Mouse (Mus musculus) thymus, postnatal 14 days (tissue): ENCODE data around the gene Foxn2.
A peak's percentile ranks its signal among the peaks of the same experiment; 100 is the strongest.
"Not testable (repeated sequence)": the region's sequence is repeated elsewhere in the genome, so short reads cannot be mapped to it uniquely, and the experiment has no call there.

Experiments
- DNase-seq: peaks from one replicate; pipeline ENCODE4 v3.0.0; 2021

Gene Foxn2

DNA sequence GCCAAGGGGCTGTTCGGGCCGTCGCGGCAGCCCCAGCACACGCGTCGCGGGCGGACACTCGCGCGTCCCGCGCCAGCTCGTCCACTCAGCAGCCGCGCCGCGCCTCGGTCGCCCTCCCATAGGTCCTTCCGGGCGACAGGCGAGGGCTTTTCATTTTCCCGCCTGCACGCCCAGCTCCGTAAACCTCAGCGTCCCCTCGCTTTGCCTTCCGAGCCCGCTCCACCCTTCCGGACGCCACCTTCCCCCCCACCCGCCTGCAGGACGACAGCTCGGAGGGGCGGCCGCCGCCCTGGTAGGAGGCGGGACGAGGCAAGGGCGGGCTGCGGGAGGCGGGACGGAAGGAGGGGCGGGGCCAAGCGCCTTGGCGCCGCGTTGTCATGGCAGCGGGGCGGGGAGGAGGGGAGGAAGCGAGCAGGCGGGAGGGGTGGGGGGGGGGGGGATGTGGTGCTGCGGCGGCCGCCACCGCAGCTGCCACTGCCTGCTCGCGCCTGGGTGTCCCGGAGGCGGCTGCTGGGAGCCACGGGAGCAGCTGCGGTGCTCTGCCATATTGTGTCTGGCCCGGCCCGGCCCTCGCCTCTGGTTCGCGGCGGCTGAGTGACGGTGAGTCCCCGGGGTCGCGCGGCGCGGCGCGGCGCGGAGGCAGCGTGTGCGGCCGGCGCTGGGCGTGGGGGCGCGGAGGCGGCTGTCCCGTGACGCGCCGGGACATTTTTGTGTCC is at the start of gene Foxn2:
Foxn2 (plus strand) TSS at position 427 of the 716 bp plus-strand sequence.
- DNase-seq: peak; percentile 99

DNA sequence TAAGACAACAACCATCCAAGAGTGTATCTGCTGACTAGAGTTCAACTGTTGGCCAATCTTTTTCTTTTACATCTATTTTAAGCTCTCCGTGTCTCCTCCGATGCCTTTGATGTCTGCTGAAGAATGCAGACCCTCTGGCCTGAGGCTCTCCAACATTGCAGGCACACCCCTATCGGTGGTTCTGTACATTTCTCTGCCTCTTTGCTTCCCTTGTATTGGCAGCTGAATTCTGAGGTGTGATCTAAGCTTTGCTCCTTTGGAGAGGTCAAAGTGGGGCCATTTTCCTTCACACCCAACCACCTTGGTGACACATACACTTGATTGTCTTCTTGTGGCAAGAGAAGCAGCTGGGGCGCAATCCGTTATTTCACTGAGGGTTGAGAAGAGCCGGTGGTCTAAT is 43.0 kb upstream of the Foxn2 start:
- DNase-seq: no peak

DNA sequence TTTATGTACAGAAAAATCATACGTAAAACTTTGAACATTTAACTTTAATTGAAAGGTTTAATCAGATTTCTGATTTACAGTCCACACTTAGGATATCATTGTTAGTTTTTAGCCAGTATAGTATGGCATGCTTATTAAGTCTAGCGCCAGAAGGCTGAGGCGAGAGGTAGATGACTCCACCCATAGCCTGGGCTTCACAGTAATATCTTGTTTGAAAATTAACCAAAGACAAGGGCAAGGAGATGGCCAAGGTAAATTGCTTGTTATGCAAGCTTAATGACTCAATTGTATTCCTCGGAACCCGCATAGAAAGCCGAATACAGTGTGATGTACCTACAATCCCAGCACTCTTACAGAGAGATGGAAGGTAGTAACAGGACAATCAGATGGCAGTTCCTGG is 42.4 kb upstream of the Foxn2 start:
- no peak for DNase-seq

DNA sequence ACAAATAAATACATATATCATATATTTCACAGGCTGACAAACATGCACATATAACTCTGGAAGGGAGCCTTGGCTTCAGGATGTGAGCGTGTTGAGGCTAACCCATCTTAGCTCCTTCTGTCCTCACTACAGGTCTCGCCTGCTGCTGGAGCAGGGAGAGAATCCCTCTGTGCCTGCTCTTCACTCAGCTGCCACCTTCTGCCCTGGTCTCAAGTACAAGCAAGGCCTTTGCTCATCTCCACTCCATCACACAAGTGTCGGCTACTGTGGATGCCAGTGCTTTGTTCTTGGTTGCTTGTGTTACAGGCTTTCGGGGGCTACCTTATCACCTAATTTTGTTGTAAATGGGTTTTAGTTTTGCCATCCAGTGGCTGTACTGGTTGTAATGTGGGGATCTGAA is 41.7 kb upstream of the Foxn2 start:
- no peak for DNase-seq

DNA sequence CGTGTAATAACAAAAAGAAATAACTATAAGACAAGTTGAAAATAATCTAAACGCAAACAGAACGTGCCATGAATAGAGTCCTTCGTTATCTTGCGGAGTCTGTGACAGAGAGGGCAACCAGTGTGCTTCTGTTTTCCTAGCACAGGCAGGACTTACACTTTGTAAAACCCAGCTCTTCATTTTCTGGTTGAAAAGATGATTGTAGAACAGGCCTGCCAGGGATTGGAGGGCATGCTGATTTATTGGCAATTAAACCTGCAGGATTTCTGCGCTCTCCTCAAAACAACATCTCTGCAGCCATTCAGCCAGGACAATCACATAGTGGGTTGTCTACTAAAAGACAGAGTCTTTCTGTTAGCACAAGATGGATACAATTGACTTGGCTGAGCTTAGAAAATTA is 40.4 kb upstream of the Foxn2 start:
- no peak for DNase-seq

DNA sequence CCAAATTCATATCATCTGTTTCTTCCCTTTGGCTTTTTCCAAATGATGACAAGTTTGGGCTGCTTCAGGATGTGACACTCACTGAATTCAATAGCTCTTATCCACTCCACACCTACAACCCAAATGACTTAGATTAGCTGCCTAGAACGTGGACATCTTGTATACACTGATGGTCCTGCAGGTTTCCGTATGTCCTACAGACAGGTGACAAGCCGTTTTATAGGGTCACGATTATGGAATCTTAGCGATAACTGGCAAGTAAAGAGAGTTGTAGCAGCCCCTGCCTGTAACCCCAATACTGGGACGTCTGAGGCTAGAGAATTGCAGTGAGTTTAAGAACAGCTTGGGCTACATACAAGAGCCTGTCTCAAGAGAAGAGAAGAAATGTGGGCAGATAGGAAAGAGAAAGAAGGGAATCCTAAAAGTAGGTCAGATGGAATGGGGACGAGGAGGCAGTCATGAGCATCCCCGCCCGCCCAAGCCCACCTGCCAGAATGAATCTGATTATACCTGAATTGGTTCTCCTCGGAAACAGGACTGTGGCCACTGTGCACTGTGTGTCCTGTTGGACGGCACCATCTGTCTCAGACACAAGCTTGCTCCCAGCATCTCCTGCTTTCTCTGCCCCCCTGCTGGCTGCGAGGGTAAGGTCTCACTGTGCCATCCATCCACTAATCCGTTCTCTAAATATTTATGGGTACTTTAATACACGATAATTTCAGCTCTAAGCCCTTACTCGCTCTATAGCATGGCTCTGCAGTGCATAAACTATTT is 39.6 kb upstream of the Foxn2 start:
- no peak for DNase-seq

DNA sequence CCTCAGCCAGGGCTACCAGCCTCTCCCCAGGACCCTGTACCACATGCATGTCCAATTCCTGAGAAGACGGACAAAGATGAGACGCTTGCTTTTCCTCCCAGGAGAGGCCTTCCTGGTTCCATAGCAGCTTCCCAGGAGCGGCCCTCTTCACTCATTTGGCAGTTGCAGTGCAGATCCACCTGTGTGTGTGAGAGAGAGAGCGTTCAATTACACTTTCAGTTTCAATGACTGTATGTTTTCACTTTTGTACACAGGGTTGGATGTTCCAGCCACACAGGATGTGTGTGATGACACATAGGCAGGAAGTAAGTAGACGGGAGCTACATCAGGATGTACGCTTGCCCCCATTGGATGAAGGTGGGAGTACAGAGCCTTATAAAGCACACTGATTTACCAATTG is 37.2 kb upstream of the Foxn2 start:
- peak; percentile 42 for DNase-seq

DNA sequence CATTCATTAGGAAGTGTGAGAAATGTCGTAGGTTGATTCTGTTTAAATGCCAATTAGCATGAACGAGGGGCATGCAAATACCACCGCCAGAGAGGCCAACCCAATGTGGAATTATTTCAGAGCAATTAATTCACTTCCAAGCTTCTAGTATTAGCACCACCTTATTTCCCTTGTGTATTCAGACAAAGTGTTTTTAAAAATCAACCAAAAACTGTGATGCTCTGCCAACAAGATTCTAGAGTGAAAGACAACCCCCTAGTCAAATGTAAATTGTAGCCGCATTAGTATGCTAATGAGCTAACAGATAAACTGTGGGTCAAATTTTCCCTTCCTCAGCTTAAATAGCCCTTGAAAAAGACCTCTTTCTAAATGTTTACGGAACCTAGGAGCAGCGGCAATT is 36.0 kb upstream of the Foxn2 start:
- no peak for DNase-seq

DNA sequence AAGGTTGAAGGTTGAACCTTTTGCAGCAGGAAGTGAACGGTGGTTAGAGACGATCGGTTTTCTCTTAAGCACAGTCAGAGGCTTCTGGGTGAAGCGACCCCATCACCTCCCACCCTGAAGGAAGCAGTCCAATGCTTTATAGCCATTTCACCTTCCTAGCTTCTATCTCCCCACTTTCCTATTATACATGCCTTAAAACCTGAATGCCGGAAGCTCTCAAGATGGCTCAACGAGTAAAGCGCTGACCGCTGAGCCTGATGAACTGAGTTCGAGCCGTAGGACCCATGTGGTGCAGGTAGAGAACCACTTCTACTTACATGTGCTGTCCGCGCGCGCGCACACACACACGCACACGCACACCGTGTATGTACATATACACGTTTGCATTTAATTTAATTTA is 35.4 kb upstream of the Foxn2 start:
- DNase-seq: peak; percentile 15

DNA sequence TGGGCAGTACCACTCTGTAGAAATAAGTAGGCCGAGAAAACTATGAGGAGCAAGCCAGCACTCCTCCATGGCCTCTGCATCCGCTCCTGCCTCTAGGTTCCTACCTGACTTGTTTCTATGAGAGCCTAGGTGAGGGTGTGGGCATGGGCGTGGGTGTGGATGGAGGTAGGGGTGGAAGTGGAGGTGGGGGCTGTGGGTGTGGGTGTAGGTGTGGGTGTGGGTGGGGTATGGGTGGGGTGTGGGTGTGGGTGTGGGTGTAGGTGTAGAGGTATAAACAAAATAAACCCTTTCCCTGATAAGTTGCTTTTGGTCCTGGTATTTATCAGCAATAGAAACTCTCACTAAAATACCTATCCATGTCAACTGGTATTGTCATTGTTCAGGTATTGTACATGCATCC is 30.8 kb upstream of the Foxn2 start:
- no peak for DNase-seq

DNA sequence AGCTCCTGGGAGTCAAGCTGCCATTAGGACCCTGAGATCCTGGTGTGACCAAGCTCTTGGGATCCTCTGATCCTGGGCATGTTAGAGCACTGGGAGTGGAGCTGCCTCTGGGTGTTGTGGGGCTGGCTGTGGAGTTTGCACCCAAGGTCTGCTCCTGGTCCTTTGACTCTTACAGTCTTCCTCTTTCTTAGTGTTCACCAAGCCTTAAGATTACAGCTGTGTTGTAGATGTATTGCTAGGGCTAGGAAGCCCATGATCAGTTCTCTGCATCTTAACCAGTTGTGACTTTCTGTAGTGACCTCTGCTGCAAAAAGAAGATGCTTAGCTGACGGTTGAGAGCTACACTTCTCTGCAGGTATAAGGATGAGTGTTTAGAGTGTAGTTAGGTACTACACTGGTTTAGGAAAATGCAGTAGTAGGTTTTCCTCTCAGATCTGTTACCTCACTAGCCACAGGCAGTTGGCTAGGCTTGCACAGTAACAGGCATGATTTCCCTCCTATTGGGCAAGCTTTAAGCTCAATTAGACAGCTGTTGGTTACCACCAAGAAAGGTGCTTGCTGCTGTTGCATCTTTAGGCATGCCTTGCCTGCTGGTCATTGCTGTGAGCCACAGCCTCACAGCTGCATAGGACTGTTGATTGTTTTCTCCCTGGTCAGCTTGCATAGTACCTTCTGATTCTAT is 27.2 kb upstream of the Foxn2 start:
- DNase-seq: no peak

DNA sequence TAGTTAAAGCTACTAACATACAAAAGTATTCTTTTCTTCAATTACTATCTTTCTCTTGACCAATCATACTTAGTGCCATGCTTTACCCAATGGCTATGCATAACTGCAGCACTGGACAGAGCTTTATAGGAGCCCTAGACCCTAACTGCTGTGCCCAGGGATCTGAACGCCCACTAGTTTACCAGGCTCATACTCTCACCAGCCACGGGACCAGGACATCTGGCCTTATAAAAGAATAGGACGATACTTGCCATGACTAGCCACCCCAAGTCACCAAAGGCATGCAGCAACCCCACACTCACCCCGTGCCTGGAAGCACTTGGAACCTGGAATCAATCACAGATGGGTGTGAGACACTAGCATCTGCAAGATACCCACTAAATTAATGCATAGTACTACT is 20.1 kb upstream of the Foxn2 start:
- DNase-seq: no peak

DNA sequence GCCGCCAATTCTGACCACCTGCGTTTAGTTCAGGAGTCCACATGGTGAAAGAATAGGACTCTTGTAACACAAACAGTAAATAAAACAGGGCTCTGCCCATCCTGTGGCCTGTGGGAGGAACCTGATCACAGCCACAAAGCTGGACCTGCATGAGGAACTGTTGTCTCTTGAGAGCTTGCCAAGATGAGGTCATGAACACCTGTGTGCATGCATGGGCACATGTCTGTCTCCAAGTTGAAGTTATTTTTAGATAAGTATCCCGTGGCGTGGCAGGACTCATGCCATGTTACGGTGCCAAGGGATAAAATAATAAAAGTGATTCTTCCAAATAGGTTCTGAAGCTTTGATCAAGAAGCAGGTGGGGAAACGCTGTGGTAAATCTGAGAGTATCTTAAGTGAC is 19.3 kb upstream of the Foxn2 start:
- no peak for DNase-seq

DNA sequence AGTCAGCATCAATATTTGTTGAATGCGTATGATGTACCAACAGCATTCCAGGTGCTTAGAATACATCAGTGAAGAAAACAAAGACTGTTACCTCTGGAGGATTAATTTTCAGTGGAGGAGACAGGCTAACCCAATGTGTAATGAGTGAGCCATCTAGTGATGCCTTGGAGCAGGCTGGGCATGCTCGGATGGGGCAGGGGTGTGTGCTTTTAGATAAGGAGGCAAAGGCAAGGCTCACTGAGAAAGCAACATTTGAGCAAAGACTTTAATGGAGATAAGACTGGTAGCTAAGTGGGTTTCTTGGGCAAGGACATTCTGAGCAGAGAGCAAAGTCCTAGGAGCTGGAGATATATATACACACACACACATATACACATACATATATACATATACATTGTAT is 9.8 kb upstream of the Foxn2 start:
- DNase-seq: no peak

DNA sequence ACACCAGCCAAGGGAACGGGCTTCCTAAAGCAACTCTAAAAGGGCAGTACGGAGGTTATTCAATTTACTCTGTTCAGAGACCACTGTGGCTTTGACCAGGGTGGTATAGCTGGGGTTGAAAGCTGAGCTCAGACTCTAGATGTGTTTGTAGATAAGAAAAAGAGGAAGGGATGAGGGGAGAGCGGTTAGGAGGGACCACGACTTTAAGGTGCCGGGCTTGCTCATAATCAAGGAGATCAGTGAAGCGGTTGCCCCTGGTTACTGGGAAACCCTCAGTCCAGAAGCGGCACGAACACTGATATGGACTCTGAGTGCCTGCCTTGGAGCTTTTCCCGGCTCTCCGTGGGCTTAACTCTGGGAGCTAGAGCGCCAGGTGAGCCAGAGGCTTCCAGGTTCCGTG is 9.0 kb upstream of the Foxn2 start:
- no peak for DNase-seq

DNA sequence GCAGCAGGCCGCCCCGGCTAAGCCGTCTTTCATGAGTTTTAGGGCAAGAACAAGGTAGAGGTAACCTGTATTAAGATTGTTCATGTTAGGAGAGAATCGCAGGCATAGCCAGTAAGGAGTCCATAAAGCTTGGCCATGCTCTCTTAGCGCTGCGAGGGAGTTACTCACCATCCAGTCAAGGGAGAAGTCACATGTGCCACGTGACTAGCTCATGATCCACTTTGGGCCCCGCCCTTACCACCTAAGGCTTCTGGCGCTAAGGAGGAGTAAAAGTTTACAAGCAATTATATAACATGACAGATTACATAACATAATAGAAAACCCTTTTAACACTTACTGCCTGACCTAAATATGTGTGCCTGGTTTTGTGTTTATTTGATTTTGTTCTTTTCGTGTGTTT is 8.5 kb upstream of the Foxn2 start:
- DNase-seq: peak; percentile 8

DNA sequence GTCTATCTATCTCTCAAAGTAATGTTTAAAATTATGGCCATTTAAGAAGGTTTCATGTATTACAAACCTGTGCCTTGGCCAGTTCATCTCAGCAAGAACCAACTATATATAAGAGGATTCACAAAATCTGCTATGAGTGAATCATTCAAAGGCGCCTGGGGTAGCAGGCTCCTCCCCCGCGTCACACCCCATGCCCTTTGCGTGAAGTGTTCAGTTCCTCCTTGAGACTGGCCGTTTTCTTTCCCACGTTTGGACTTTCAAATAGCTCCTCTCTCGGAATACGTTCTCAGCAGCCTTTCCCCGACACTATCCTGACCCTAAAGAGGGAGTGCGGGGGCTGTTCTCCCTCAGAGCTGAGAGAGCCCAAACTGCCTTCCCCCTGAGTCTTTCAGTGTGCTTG is 5.2 kb upstream of the Foxn2 start:
- DNase-seq: no peak

DNA sequence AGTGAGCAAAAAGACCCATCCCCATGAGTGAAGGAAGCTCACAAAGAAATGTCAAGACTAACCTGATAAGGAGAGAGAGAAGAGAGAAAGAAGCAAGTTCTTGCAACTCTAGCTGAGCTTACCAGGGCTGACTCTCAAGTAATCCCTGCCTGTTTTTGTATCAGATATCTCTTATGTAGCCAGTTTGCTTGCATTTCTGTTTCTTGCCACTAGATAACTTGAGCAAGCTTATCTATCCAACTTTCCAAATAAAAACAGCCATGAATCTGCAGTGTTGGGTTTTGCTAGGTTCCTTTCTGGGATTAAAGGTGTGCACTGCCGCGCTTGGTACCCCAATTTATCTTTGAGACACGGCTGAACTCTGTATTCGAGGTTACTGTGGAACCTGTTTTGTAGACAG is 4.2 kb upstream of the Foxn2 start:
- DNase-seq: no peak

DNA sequence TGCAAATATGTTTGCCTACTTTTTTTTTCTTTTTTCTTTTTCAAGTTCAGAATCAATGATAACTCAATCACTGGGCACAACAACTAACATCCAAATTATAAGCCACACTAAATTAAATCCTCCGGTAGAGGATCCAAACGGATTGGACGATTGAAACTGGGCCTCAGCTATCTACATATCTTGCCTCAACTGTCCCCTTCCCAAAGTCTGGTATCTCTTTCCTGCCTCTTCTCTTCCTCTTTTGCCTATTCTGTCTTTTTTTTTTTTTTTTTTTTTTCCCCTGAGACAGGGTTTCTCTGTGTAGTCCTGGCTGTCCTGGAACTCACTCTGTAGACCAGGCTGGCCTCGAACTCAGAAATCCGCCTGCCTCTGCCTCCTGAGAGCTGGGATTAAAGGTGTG is 3.8 kb upstream of the Foxn2 start:
- not testable (repeated sequence) for DNase-seq

DNA sequence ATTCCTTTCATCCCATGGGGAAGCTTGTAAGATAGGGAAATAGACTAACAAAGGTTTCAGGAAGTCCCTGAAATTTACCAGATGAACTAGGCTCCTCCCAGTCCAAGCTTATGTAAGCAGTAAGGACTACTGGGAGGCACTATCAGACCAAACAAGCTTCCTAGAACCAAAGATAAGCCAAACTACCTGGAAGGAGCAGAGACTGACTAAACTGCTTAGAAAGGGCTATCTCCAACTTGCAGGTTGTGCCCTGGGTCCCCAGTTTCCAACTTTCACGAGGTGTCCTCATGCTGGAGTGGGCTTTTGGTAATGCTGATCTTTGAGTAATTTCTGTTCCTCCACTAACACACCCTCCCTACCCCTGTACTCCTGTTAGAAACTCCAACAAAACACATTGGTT is 3.1 kb upstream of the Foxn2 start:
- DNase-seq: no peak

DNA sequence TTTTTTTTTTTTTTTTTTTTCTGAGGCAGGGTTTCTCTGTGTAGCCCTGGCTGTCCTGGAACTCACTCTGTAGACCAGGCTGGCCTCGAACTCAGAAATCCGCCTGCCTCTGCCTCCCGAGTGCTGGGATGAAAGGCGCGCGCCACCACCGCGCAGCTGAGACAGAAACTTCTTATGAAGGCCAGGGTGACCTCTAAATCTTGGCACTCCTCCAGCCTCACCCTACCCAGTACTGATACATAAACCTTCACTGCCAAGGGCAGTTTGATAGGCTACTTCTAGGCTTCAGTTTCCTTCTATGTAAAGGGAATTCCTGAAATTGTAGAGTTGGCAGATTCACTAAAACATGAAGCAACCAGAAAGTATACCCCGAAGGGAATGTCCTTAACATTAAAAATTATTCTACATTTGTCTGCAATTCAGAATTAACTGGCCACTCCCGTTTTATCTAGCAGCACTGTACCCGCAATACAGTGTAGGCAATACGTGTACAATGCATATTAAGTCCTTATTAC is 918 bp upstream of the Foxn2 start:
- peak; percentile 10 for DNase-seq

DNA sequence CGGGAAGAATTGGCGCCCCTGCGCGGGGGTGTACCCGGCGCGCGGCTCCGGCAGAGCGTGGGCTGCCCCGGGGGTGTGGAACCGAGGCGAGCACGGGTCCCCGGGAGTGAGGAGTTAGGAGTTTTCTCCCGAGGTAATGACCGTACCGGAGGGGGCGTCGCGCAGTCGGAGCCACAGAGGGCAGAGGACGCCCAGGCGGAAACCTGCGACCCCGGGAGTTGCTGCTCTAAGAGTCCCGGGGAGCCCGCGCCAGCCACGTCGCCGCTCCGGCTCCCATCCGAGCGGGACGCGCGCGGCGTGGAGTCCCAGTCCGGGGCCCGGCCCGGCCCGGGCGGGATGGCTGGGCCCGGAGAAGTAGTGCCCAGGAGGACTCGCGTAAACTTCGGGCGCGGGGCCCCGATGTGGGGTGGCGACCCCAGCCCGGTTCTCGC is 505 bp downstream of the Foxn2 start:
- peak; percentile 75 for DNase-seq

DNA sequence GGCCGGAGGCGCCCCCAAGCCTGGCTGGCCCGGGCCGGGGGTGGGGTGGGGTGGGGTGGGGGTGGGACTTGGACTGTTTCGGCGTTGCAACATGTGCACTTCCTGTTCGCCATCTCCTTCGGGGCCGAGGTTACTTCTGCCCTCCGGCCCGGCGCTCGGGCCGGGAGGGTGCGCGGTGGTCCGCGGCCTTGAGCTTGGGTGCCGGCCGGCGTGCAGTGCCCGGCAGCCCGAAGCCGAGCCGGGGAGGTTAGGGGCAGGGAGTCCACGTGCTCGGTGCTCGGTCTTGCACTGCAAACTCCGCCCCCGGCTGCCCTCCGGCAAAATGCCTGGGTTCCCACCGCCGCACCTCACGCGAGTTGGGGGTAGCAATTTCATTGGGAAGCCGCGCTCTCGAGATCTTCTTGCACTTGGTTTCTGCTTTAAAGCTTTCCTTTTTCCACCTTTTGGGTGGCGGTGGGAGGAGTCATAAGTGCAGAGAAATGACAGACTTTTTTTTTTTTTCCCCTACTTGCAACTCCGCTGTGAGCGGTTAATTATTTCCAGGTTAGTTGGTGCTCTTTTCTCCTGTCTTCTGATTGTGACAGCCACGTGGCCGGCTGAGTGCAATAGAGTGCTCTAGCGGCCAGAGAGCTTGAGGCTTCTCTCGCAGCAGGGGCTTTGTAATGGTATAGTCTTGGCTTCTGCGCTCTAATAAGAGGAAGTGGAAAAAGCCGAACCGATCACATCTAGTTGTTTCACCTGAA is 1.1 kb downstream of the Foxn2 start:
- DNase-seq: peak; percentile 72
